Mouse (Mus musculus): ENCODE measurements around the gene Gm3238.
"Not testable (repeated sequence)": the region's sequence is repeated elsewhere in the genome, so short reads cannot be mapped to it uniquely, and the experiment has no call there.

Gene Gm3238

DNA sequence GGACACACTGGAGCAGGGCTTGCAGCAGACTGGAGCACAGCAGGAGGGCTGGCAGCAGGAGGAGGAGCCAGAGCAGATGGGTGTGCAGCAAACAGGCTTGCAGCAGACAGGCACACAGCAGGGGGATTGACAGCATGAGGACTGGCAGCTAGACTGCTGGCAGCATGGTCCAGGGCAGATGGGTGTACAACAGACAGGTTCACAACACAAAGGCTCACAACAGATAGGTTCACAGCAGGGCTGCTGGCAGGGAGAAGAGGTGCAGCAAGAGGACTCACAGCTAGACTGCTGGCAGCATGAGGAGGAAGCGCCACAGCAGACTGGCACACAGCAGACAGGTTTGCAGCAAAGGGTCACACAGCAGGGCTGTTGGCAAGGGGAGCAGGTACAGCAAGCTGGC is 20.4 kb downstream of the Gm3238 start:
- DNase-seq (ENCODE audit: low spot score in 2 of 2): not testable (repeated sequence)

- peak in 1 of 2 experiments; percentile 32 for DNase-seq (ENCODE audit: low spot score in 2 of 2)
Observed at GRCm38 (mm10) chr10:77741924-77742688, 29.0 kb downstream of the Gm3238 start, which contains the start of gene Gm18596. Gm18596 (minus strand) TSS chr10:77742638.

GRCm38 (mm10) chr10:77738929-77739328 is 32.2 kb downstream of the Gm3238 start:
- DNase-seq (ENCODE audit: low spot score in 2 of 2): no peak

GRCm38 (mm10) chr10:77735928-77736327 is 35.2 kb downstream of the Gm3238 start:
- no peak for DNase-seq (ENCODE audit: low spot score in 2 of 2)

GRCm38 (mm10) chr10:77729241-77729640 is 41.9 kb downstream of the Gm3238 start:
- no peak for DNase-seq (ENCODE audit: low spot score in 2 of 2)

DNA sequence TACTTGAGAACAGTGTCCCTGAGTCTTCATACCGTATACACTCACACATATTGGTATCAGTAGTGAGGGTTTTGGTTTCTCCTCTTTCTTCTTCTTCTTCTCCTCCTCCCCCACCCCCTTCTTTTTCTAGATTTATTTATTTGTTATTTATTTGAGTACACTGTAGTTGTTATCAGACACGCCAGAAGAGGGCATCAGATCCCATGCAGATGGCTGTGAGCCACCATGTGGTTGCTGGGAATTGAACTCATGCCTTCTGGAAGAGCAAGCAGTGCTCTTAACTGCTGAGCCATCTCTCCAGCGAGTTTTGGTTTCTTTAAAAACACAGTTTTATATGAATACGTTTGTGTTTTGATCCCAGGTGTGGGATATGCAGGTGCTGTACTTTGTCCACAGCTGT is 42.8 kb downstream of the Gm3238 start:
- DNase-seq (ENCODE audit: low spot score in 2 of 2): no peak

DNA sequence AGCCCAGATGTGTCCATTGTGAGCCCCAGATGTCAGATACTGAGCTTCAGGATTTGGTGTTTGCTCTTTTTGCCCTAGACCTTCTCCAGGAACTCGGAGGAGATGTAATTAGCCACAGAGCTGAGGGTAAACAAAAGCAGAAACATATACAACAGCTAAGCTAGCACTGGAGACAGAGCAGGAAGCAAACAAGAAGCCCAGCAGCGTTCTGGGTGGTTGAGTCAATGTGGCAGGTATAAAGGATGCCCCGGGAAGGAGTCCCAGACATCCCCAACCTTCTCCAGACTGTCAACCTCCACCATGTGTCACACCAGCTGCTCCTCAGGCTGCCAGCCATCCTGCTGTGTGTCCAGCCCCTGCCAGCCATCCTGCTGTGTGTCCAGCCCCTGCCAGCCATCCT is 44.9 kb downstream of the Gm3238 start, which contains the start of gene Gm10100:
TSS of gene Gm10100 (plus strand) at position 301 of the 400 bp plus-strand sequence.
- peak in 1 of 2 experiments; percentile 18 for DNase-seq (ENCODE audit: low spot score in 2 of 2)

DNA sequence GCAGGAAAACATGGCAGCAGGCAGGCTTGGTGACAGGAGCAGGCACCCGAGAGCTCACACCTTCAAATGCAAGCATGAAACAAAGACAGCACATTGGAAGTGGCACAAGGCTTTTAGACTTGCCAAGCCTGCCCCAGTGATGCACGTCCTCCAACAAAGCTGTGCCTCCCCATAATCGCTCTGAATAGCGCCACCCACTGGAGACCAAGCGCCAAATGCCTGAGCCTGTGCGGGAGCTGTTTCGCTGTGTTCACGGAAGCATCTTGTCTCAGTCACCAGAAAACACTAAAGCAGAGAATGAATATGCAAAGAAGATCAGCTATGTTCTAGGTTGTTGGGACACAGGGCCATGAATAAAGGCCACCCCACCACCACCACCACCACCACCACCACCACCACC is 46.3 kb downstream of the Gm3238 start:
- DNase-seq (ENCODE audit: low spot score in 2 of 2): no peak
